Mouse (Mus musculus) lung, adult 2 months (tissue): ENCODE results near the gene Sema4c. TPM values are rescaled to one million over a fixed set of nuclear protein-coding genes. Genes with fewer than 3 reads are reported as not detected.

Experiments used
- DNase-seq: peaks from one replicate; pipeline ENCODE4 v3.0.0; 2022
- H3K4me1 ChIP-seq: fragments of 200-500 bp; 2 replicates; pipeline ENCODE4 v1.6.1; 2011; ENCODE audit warnings: low read length; ENCODE audit not compliant: control insufficient read depth, insufficient read depth
- H3K4me3 ChIP-seq: fragments of 200-500 bp; replicated peaks from 2 replicates; pipeline ENCODE3; 2011; ENCODE audit warnings: low read depth, mild to moderate bottlenecking, control low read depth, low read length; ENCODE audit errors: extremely low read depth
- CTCF ChIP-seq: fragments of 200-500 bp; IDR thresholded peaks from 2 replicates; pipeline ENCODE4 v1.5.1; 2011; ENCODE audit warnings: mild to moderate bottlenecking, low read length, control low read depth; ENCODE audit not compliant: insufficient read depth
- POLR2A ChIP-seq: fragments of 200-500 bp; IDR thresholded peaks from 2 replicates; pipeline ENCODE4 v1.6.1; 2011; ENCODE audit warnings: low read depth, mild to moderate bottlenecking, control low read depth, low read length, borderline replicate concordance; ENCODE audit errors: extremely low read depth
- WGBS: fragments of 180-500 bp; shearing (Covaris S2); methylation state at CpG from one replicate; pipeline ENCODE4 v1.1.7; 2018; 5-methylcytosine and 5-hydroxymethylcytosine counted together
- polyA plus RNA-seq: library from polyadenylated mRNA; depleted of rRNA; stranded (reverse); fragments of >200 nt; gene quantifications from 2 replicates; pipeline ENCODE4 v1.2.3, GENCODE M21; 2012

Gene Sema4c
- polyA plus RNA-seq, 1 experiment, result 23.7 TPM

- DNase-seq, result no peak
- no peak for TF ChIP-seq CTCF
- Histone ChIP-seq H3K4me1 (peaks cover 4% of the 10 kb centered on the region; the same call in 1 of the 2 replicates), H3K4me3 (no peak overlapping the region)
- WGBS, result 88% methylated on average over 7 of the region's 7 CpGs
These were observed 27.2 kb downstream of the Sema4c start for GRCm38 (mm10) chr1:36530962-36531361.

- no peak for DNase-seq
These were observed 27.7 kb downstream of the Sema4c start for GRCm38 (mm10) chr1:36530485-36530884.

GRCm38 (mm10) chr1:36529875-36530274 is 28.3 kb downstream of the Sema4c start:
- H3K4me3 ChIP-seq, result no peak overlapping the region
- no peaks in the 10 kb centered on the region for H3K4me1 ChIP-seq
- no peak for DNase-seq
- TF ChIP-seq CTCF (no peak), POLR2A (no peak)
- WGBS, result 92% methylated on average over 4 of the region's 4 CpGs

More at GRCm38 (mm10) chr1:36530485-36530884, 27.7 kb downstream of the Sema4c start:
- TF ChIP-seq CTCF, result no peak
- TF ChIP-seq POLR2A, result no peak
- 66% methylated on average over 8 of the region's 8 CpGs for WGBS
- peaks cover 2% of the 10 kb centered on the region; the same call in 1 of the 2 replicates for H3K4me1 ChIP-seq
- no peak overlapping the region for H3K4me3 ChIP-seq

GRCm38 (mm10) chr1:36529274-36529673 is 28.9 kb downstream of the Sema4c start:
- WGBS, result 87% methylated on average over 4 of the region's 4 CpGs
- TF ChIP-seq POLR2A (no peak), CTCF (no peak)
- no peak overlapping the region for H3K4me3 ChIP-seq

GRCm38 (mm10) chr1:36528351-36528750 is 29.8 kb downstream of the Sema4c start:
- TF ChIP-seq POLR2A, result no peak
- no peak for TF ChIP-seq CTCF
- 11% methylated on average over 1 of the region's 1 CpGs for WGBS
- H3K4me1 ChIP-seq, result no peaks in the 10 kb centered on the region
- no peak overlapping the region for H3K4me3 ChIP-seq
- no peak for DNase-seq

More at GRCm38 (mm10) chr1:36529274-36529673, 28.9 kb downstream of the Sema4c start:
- no peaks in the 10 kb centered on the region for H3K4me1 ChIP-seq
- DNase-seq, result no peak

- 83% methylated on average over 10 of the region's 10 CpGs for WGBS
- no peak for TF ChIP-seq CTCF
- TF ChIP-seq POLR2A, result no peak
- H3K4me1 ChIP-seq, result no peaks in the 10 kb centered on the region
These were observed 31.2 kb downstream of the Sema4c start for GRCm38 (mm10) chr1:36526903-36527302.

GRCm38 (mm10) chr1:36525774-36526173 is 32.4 kb downstream of the Sema4c start:
- 89% methylated on average over 12 of the region's 12 CpGs for WGBS
- DNase-seq, result no peak
- no peak for TF ChIP-seq POLR2A
- no peak for TF ChIP-seq CTCF
- Histone ChIP-seq H3K4me3 (no peak overlapping the region), H3K4me1 (no peaks in the 10 kb centered on the region)

More at GRCm38 (mm10) chr1:36526903-36527302, 31.2 kb downstream of the Sema4c start:
- H3K4me3 ChIP-seq, result no peak overlapping the region
- no peak for DNase-seq

- TF ChIP-seq CTCF, result no peak
- TF ChIP-seq POLR2A, result no peak
- Histone ChIP-seq H3K4me1 (no peaks in the 10 kb centered on the region), H3K4me3 (no peak overlapping the region)
- DNase-seq, result no peak
- 68% methylated on average over 5 of the region's 5 CpGs for WGBS
These were observed 34.1 kb downstream of the Sema4c start for GRCm38 (mm10) chr1:36524058-36524457.

- WGBS, result 70% methylated on average over 9 of the region's 9 CpGs
- DNase-seq, result no peak
- TF ChIP-seq POLR2A (no peak), CTCF (no peak)
- Histone ChIP-seq H3K4me1 (no peaks in the 10 kb centered on the region), H3K4me3 (no peak overlapping the region)
These were observed 34.7 kb downstream of the Sema4c start for GRCm38 (mm10) chr1:36523332-36524013.

GRCm38 (mm10) chr1:36522210-36522609 is 35.9 kb downstream of the Sema4c start:
- WGBS, result 95% methylated on average over 7 of the region's 7 CpGs
- H3K4me3 ChIP-seq, result no peak overlapping the region
- TF ChIP-seq POLR2A, result no peak
- no peak for TF ChIP-seq CTCF
- H3K4me1 ChIP-seq, result no peaks in the 10 kb centered on the region
- DNase-seq, result no peak
